Mouse (Mus musculus) brain, embryonic 18.5 days (tissue): ENCODE results near the gene Znrd1.

Source experiments
- DNase-seq: peaks from one replicate; pipeline ENCODE4 v3.0.0-alpha.2; 2012; ENCODE audit warnings: low read depth, low spot score

Gene Znrd1

DNA sequence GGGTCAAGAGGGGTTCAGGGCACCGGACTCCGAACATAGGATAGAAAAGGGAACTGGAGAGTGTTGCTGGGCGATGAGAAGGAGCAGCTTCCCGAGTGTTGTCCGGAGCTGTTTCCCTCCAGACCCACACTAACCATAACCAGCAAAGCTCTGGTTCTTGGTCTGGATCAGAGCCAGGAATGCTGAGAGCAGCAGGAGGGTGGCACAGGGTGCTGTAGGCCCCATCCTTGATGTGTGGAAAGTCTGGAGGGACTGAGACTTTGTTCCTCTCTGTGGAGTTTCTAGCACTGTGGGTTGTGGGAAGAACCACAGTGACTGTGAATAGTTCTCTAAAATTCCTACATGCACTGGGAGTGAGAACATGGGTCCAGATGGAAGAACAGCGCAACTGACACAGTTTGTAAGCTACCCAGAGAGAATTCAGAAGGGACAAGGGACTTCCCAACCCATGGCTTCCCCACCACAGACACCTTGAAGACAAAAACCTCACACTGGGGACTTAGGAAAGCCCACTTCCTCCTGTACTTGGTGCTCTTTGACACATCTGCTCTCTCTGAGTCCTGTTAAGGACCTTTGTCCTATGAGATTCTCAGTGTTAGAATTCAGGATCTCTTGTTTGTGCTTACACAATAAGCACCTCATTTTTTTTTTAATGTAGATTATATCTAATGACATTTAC is 13.0 kb upstream of the Znrd1 start:
- DNase-seq = no peak

DNA sequence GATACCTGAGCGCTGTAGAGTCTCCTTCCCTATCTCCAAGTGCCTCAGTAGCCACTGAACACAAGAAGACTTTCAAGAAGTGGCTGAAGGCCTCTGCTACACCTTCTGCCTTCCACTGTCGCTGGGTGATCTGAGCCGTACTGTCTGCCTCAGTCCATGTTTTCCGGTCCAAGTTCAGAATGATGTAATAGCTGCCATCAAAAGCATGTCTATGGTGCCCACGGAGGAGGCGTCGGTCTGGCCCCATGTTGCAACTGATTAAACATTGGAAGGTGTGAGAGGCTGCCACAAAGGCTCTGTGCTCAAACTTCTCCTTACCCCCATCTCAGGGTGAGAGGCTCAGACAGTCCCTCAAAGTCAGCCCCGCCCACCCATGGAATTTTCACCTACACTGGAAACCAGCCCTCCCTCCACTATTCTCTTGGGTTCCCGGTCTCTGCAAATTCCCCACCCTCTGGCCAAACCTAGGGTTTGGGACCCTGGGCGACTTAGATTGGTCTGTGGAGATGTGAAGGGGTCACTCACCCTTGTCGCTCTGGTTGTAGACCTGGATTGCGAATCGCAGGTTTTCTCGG is 12.0 kb upstream of the Znrd1 start:
- DNase-seq = no peak

DNA sequence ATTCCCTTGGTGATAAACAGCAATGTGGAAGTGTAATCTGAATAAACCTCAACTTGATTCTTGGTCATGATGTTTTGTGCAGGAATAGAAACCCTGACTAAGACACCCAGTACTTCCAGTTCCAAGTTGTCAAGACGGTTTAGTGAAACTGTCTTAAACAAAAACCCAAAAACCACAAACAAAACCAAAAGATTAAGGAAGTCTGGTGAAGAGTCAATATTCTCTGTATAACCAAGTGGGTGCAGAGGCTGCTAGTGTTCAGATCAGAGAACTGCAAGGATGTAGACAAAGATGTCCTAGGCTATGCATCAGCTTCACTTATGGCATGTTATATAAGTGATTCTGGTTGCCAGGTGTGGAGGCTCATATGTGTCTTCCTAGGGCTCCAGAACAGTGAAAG is 8.5 kb upstream of the Znrd1 start:
- no peak for DNase-seq

DNA sequence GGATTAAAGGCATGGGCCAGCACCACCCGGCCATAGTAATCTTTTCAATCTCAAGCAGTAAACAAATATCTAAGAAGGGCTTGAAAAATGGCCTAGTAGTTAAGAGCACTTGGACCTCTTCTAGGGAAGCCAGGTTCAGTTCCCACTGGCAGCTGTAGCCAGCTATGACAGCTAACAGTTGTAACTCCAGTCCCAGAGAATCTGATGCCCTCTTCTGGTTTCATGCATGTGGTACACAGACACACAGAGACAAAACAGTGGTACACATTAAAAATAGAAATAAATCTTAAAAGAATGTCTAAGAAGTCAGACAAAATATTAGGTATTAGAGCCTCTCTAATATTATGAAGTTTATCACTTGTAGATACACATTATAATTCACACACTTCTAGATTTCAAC is 2.8 kb upstream of the Znrd1 start:
- no peak for DNase-seq

DNA sequence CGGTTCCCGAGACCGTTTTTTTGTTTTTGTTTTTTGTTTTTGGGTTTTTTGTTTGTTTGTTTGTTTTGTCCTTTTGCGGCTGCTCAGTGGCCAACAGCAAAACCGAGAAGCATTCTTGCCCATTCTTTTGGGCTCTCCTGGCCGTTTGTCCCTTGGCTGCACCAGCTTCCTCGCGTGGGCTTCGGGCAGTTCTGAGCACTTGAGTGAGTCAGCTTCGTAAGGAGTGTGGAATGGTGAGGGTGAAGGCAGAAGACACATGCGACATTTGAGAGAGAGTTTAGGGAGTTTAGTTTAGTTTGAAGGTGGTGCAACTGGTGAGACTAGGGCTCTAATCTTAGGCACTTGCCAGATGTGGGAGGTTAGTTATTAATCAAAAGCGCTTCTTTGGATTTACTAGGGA is 525 bp upstream of the Znrd1 start:
- no peak for DNase-seq

DNA sequence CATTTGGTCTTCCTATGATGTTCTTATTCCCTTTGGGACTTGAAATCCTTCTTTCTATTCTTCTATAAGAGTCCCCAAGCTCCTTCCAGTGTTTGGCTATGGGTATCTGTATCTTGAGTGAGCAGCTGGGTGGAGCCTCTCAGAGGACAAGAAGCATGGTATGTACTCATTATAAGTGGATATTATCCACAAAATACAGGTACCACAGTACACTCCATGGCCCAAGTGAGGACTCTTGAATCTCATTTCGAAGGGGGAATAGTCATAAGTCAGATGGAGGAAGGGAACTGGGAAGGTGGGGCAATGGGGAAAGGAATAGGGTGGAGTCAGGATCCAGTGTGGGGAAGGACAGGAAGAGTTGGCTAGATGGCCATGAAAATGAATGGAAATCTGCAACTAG is 5.3 kb downstream of the Znrd1 start:
- DNase-seq = no peak

DNA sequence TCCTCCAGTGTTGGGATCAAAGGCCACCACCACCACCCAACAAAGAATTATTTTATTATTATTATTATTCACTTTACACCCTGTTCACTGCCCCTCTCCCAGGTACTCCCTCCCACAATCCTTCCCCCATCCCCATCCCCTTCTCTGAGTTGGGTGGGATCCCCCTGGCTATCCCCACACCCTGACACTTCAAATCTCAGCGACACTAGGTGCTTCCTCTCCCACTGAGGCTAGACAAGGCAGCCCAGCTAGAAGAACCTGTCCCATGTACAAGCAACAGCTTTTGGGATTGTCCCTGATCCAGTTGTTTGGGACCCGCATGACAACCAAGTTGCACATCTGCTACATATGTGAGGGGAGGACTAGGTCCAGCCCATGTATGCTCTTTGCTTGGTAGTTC is 5.7 kb downstream of the Znrd1 start:
- DNase-seq = no peak

DNA sequence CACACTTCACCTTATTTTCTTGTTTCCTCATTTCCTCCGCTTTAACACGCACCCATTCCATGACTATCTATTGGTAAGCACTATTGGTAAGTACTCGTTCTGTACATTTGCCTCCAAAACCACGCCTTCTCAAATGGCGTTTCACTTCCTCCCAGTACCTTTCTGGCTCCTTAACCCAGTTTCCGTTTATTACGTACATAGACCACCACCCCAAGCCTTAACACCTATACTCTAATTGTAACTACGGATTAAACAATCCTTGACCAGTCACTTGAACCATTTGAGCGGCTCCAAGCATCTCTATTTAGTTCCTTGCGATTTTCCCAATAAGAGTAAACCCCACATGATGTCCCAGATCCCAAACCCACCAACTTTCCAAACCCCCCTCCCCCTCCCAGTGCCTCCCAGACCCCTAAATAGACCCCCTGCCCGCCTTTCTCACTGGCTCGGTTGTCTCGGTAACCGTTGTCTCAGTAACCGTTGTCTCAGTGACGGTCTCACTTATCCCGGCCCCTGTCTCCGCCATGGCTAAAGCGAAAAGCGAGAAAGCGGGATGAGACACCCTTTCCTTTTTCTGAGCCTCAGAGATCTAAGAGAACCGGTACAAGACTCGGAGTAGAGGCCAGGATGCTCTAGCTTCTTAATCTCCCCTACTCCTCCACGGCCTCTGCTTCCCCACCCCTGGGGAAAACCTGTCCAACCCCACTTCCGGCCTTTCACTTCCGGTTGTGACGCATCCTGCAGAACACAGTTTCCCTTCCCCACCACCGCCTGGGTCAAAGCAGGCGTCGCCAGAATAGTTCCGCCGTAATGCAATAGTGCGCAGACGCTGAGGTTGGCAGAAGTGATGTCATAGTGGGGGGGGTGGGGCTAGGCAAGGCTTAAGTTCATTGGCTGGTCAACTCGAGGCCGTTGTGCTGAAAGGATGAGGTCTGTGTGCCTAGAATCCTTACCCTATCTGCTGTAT is 7.1 kb downstream of the Znrd1 start, which contains the start of gene Ppp1r11:
Ppp1r11 (minus strand) TSS at position 761 of the 967 bp plus-strand sequence.
- peak; percentile 99 for DNase-seq

DNA sequence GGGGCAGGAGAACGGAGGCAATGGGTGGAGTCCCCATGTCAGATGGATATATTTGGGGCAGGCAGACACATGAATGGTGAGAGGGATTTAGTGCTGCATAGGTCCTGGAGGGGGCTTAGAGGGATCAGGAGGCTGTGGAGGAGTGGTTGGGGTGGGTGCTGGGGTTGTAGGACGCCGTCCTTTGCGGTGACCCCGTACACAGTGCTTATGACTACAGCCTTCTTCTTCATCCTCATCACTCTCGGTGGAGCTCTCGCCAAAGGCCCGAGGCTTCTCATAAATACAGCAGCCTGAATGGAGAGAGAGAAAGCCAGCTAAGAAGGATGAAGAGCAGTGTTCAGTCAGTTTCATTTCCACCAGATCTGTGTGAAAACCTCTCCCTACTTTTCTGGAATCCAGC is 9.1 kb downstream of the Znrd1 start:
- DNase-seq = no peak

DNA sequence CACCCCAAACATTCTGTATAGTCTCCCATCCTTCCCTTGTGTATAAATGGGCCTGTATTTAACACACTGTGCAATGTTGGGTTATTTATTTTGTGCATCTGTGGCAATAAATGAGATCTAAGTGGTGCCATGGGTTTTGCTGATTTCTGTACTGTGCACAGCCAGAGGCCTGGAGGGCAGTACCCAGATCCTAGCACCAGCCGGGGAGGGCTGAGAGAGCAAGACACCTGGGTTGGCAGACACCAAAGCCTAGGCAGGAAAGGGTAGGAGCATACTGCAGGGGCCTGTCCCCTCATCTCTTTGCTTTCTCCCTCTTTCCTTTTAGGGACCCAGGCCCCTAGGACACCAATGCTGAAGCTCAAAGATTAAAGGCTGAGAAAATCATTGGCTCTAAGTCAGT is 10.1 kb downstream of the Znrd1 start:
- no peak for DNase-seq

DNA sequence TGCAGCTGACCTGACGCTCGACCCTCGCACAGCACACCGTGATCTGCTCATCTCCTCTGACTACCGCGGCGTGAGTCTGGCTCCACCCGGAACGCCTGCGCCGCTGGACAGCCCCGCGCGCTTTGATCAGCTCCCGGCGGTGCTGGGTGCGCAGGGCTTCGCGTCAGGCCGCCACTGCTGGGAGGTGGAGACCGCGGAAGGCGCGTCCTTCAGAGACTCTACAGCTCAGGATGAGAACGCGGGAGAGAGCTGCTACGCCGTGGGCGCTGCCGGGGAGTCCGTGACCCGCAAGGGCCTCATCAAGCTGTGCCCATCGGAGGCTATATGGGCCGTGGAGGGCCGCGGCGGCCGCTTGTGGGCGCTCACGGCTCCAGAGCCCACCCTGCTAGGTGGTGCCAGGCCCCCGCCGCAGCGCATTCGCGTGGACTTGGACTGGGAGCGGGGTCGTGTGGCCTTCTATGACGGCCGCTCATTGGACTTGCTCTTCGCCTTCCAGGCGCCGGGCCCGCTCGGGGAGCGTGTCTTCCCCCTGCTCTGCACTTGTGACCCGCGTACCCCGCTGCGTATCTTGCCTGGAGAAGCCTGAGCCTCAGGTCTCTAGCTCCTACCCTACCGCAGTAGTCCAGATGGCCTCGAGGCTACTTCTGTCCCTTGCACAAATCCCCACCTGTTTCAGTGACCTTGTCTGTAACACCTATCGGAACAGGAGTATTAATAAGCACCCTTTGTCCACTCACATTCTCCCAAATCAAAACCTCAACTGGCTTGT is 11.1 kb downstream of the Znrd1 start:
- peak; percentile 20 for DNase-seq

DNA sequence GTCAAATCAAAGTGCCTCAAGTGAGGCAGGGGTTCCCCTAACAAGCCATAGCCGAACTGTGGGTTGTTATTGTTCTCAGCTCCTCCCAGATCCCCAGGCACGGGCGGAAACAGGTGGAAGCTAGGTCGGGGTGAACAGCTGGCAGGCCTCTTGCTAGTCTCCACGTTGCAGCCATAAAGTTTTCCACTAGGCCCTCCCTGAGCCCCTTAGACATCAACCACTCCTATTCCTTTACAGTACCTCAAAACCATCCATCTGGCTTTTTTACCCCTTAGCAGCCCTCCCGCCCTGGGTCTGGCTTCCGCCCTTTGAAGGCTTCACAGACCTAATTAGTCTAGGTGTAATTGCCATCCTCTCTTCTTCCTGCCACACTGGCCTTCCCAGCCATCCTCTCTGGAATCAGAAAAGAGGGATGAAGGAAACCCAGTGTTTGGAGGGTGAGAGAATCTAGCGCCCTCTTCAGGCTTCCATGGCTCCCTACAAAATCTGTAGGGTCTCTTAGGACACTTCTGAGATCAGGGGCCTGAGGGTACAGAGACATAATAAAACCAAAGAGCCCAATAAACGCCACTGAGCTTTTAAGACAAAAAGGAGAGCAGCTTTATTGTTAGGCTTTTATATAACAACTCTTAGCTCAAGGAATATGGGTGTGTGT is 14.1 kb downstream of the Znrd1 start:
- DNase-seq = no peak

DNA sequence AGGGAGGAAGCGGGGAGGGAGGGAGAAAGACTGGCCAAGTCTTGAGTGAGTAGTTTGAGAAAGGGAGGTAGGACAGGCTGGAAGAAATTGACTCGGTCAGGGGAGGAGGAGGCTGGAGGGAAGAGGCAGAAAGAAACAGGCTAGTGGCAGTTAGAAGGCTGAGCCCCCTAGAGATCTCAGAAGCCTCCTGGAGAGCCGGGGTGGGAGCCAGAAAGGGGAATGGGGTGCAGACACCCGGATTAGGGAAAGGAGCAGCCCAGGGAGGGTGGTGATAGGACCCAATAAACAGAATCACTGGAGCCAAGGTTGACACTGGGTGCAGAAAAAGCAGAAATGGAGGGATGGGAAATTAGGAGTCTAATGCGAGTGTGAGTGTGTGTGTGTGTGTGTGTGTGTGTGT is 14.7 kb downstream of the Znrd1 start:
- no peak for DNase-seq

DNA sequence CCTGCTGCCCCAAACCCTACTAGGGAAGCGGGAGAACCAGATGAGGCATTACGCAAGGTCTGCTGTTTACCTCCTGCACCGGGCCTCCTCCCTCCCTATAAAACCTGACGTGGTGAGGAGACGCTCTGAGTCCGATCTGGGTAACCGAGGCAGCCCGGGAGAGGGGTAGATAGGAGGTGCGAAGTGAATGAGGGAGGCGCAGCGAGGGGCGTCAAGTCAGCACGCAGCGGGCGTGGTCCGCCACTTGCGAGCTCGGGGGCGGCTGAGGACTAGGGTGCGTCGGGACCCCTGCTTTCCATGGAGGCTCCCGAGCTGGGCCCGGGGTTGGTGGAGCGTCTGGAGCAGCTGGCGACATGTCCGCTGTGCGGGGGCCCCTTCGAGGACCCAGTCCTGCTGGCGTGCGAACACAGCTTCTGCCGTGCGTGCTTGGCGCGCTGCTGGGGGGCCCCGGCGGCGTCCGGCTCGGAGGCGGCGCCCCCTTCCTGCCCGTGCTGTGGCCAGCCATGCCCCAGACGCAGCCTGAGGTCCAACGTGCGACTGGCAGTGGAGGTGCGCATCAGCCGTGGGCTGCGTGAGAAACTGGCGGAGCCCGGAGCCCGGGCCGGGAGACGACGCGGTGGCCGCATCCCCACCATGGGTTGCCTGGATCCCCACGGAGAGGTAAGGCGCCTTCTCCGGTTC is 15.4 kb downstream of the Znrd1 start, which contains the start of gene Rnf39:
Rnf39 (plus strand) TSS at position 128 of the 681 bp plus-strand sequence.
- no peak for DNase-seq

DNA sequence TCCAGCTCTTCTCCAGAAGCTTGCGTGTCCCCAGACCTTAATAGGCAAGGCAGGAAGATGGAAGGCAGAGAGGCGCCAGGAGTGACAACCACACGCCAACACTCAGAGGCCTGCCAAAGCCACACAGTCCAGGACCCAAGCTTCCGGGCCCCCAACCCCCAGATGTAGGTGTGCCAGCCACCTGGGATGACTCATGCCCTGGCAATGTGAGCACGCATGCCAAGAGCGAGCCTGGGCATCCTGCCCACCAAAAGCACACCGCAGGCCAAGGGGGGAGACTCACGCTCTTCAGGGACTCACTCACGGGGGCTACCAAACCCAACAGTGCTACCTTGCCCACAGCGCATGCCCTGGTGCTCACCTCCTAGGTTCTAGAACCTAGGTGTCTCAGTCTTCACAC is 16.0 kb downstream of the Znrd1 start:
- no peak for DNase-seq

DNA sequence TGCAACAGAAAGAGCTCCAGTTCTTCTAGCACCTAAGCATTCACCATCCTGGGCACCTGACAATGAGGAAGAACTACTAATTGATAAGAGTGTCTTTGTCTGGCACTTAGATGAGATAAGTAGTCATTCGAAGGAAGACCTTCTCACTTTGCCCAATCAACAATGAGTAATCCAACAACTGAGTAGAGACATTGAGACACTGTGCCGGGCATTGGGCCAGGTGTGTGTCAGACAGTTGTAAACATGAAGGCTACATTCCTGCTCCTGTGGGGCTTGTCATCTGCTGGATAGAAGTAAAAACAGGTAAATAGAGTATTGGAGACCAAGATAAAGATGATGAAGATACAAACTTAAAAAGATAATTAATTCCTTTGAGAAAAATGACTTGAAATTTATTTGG is 20.3 kb downstream of the Znrd1 start:
- DNase-seq = no peak

DNA sequence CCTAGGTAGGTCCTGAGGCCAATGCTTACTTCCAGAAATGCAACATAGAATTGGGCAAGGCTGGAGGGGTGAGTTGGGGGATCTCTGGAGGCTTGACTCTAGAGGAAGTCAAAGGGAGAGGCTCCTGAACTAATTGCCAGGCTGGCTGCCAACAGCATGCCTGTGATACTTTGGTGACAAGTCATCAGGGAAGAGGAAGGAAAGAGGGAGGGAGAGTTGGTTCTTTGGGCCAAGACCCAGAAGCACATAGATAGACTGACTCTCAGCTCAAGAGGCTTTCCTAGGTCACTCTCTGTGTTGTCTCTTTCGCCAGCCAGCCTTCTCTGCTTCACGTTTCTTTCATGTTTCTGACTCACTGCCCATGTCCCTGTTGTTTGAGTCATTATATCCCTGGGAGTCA is 26.6 kb downstream of the Znrd1 start:
- no peak for DNase-seq

DNA sequence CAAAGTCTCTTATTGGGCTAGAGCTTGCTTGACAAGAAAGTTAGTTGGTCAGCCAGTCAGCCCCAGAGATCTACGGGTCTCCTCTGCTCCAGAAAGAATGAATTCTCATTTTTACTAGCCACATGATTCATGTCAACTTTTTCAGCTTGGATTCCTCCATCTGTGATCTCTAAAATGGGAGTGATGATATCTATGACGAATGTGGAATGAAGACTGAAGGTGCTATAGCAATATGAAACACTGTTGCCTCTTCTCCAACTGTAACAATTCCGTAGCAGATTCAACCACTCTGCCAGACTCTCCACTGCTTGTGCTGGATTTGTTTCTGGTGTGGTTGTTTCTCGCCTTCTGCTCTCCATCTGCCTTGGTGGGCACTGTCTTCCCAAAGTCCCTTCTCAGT is 27.2 kb downstream of the Znrd1 start:
- no peak for DNase-seq

DNA sequence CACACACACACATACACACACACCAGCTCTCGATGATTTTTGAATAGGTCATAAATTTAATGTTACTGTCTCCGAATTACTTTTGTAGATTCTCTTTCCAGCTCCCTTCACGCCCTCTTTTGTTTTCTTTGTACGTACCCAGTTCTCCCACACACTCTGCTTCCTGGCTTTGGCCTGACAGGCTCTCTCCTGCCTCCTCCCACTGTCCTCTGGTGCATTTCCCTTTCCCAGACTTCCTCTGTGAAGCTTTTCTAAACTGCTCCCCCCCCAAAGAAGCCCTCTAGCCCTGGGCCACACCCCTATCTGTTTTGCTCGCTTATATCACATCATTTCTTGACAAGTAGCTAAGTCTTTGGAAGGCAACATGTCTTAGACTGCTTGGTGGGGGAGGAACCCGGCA is 28.1 kb downstream of the Znrd1 start:
- no peak for DNase-seq

DNA sequence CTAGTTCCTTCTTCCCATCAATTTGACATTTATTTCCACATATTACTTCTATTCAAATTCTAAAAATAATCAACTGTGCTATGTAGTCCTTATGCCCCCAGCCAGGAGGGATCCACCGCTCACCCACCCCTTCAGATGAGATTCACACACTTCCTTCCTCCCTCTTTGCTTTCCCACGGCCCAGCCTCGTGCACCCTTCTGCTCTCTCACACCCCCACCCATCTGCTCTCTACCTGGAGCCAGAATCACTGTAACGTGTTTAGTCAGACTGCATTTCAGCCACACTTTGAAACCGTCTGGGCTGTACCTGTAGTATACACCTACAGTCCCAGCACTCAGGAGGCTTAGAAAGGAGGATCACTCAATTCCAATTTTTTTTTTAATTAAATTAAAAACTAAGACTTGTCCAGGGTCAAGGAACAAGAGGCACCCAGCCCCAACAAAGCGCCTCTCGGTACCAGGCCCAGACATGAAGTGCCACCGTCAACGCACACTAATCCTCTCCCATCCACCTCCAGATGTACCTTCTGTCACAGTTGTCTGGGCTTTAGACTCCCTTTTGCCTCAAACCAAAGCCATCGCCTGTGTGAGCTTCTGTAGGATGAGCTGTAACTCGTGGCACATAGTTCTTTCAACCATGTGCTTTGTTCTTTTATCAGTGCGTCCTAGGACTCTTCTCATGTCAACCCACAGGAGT is 29.0 kb downstream of the Znrd1 start:
- no peak for DNase-seq
